Mouse (Mus musculus) heart, postnatal 0 days (tissue): ENCODE measurements at regions not wholly inside any gene's neighbourhood (a gene's known extent, or its start where the extent isn't known, plus 50 kb on each side); places are given as distances from the start of the nearest gene placed in this dataset.

ENCODE experiments used
- ATAC-seq: fragments of 200-750 bp; cut with Nextera tagmentation; 2 replicates; pipeline ENCODE4 v1.8.0; 2017; ENCODE audit warnings: low read depth, moderate number of reproducible peaks, moderate library complexity; ENCODE audit not compliant: insufficient read depth
- DNase-seq: peaks from one replicate; pipeline ENCODE4 v3.0.0-alpha.2; 2016; ENCODE audit warnings: low spot score
- H3K27ac ChIP-seq: fragments of 300-500 bp; sonication (generic); 2 replicates; pipeline ENCODE4 v1.5.1; 2014; ENCODE audit warnings: low read depth, mild to moderate bottlenecking
- H3K27me3 ChIP-seq: fragments of 300-500 bp; sonication (generic); 2 replicates; pipeline ENCODE4 v1.6.1; 2014; ENCODE audit warnings: low read length, mixed read lengths; ENCODE audit not compliant: control insufficient read depth, insufficient read depth
- H3K36me3 ChIP-seq: fragments of 300-500 bp; sonication (generic); replicated peaks from 2 replicates; pipeline ENCODE4 v1.6.1; 2014; ENCODE audit warnings: low read length, mixed read lengths; ENCODE audit not compliant: control insufficient read depth, insufficient read depth
- H3K4me1 ChIP-seq: fragments of 300-500 bp; sonication (generic); 2 replicates; pipeline ENCODE4 v1.6.1; 2014; ENCODE audit warnings: antibody characterized with exemption; ENCODE audit not compliant: control insufficient read depth, insufficient read depth
- H3K4me2 ChIP-seq: fragments of 300-500 bp; sonication (generic); 2 replicates; pipeline ENCODE4 v1.6.1; 2014; ENCODE audit warnings: low read depth, mild to moderate bottlenecking, low read length, moderate library complexity
- H3K4me3 ChIP-seq: fragments of 300-500 bp; sonication (generic); 2 replicates; pipeline ENCODE4 v1.5.1; 2014; ENCODE audit warnings: low read depth, low read length
- H3K9ac ChIP-seq: fragments of 300-500 bp; sonication (generic); replicated peaks from 2 replicates; pipeline ENCODE4 v1.6.1; 2014; ENCODE audit warnings: low read depth, low read length, mixed read lengths
- H3K9me3 ChIP-seq: fragments of 300-500 bp; sonication (generic); replicated peaks from 2 replicates; pipeline ENCODE4 v1.6.1; 2016; ENCODE audit warnings: low read length; ENCODE audit not compliant: control insufficient read depth
- CTCF ChIP-seq: IDR thresholded peaks from 2 replicates; pipeline ENCODE4 v1.5.1; 2016; ENCODE audit warnings: antibody characterized with exemption, control low read depth, low read depth
- EP300 ChIP-seq: IDR thresholded peaks from 2 replicates; pipeline ENCODE4 v1.6.1; 2016; ENCODE audit warnings: antibody characterized with exemption, low read depth
- WGBS: fragments of 180-500 bp; shearing (Covaris S2); extraction: QIAGEN DNeasy Blood & Tissue Kit; methylation state at CpG from one replicate; pipeline ENCODE4 v1.1.7; 2014; 5-methylcytosine and 5-hydroxymethylcytosine counted together

- H3K9me3 ChIP-seq = no peaks in the 10 kb centered on the region
- H3K4me2 ChIP-seq = no peak overlapping the region
- H3K4me3 ChIP-seq = no peak overlapping the region
- DNase-seq = no peak
- H3K27me3 ChIP-seq = no peaks in the 10 kb centered on the region
- H3K27ac ChIP-seq = peak overlapping the region; percentile 44
- H3K9ac ChIP-seq = 0 out of 2 replicates have a peak overlapping the region, but pooled peaks have one; percentile 1
- no peak for ATAC-seq
- H3K36me3 ChIP-seq = no peaks in the 10 kb centered on the region
- WGBS = 50% methylated on average over 17 of the region's 17 CpGs
- no peak for TF ChIP-seq EP300
- no peak for TF ChIP-seq CTCF
- peaks cover 6% of the 10 kb centered on the region for H3K4me1 ChIP-seq
Measured at GRCm38 (mm10) chr5:64595751-64596344, 207.3 kb upstream of the Klf3 start.

- 73% methylated on average over 7 of the region's 7 CpGs for WGBS
- Histone ChIP-seq H3K4me3 (no peak overlapping the region), H3K4me1 (peaks cover 7% of the 10 kb centered on the region), H3K9me3 (no peaks in the 10 kb centered on the region), H3K36me3 (no peaks in the 10 kb centered on the region), H3K27ac (no peak overlapping the region), H3K9ac (no peak overlapping the region), H3K27me3 (no peaks in the 10 kb centered on the region), H3K4me2 (no peak overlapping the region)
- TF ChIP-seq EP300 = no peak
- no peak for TF ChIP-seq CTCF
- ATAC-seq (no peak), DNase-seq (no peak)
Measured at GRCm38 (mm10) chr5:64597021-64597420, 206.2 kb upstream of the Klf3 start.

GRCm38 (mm10) chr5:64597451-64597850, 205.7 kb upstream of the Klf3 start:
- no peak overlapping the region for H3K27ac ChIP-seq
- H3K27me3 ChIP-seq = no peaks in the 10 kb centered on the region
- peaks cover 7% of the 10 kb centered on the region for H3K4me1 ChIP-seq
- no peak overlapping the region for H3K4me2 ChIP-seq
- WGBS = 88% methylated on average over 3 of the region's 3 CpGs
- no peak for TF ChIP-seq EP300
- no peak for TF ChIP-seq CTCF
- ATAC-seq (no peak), DNase-seq (no peak)
- no peak overlapping the region for H3K4me3 ChIP-seq
- no peaks in the 10 kb centered on the region for H3K36me3 ChIP-seq
- H3K9me3 ChIP-seq = no peaks in the 10 kb centered on the region
- H3K9ac ChIP-seq = no peak overlapping the region

- no peaks in the 10 kb centered on the region for H3K9me3 ChIP-seq
- 29% methylated on average over 3 of the region's 3 CpGs for WGBS
- H3K9ac ChIP-seq = no peak overlapping the region
- ATAC-seq = no peak
- no peaks in the 10 kb centered on the region for H3K27me3 ChIP-seq
- TF ChIP-seq EP300 (no peak), CTCF (no peak)
- peaks cover 7% of the 10 kb centered on the region for H3K4me1 ChIP-seq
- no peak for DNase-seq
- no peaks in the 10 kb centered on the region for H3K36me3 ChIP-seq
- no peak overlapping the region for H3K4me2 ChIP-seq
- H3K4me3 ChIP-seq = no peak overlapping the region
- peak overlapping the region; percentile 87; the same call in 1 of the 2 replicates for H3K27ac ChIP-seq
Measured at GRCm38 (mm10) chr5:64598606-64599005, 204.6 kb upstream of the Klf3 start.

GRCm38 (mm10) chr5:64599015-64599414, 204.2 kb upstream of the Klf3 start:
- no peaks in the 10 kb centered on the region for H3K9me3 ChIP-seq
- 66% methylated on average over 3 of the region's 3 CpGs for WGBS
- no peak for ATAC-seq
- H3K4me1 ChIP-seq = peaks cover 7% of the 10 kb centered on the region
- DNase-seq = no peak
- no peak overlapping the region for H3K9ac ChIP-seq
- H3K36me3 ChIP-seq = no peaks in the 10 kb centered on the region
- no peaks in the 10 kb centered on the region for H3K27me3 ChIP-seq
- H3K4me2 ChIP-seq = no peak overlapping the region
- no peak overlapping the region for H3K4me3 ChIP-seq
- TF ChIP-seq CTCF = no peak
- 0 out of 2 replicates have a peak, but pooled peaks have one; percentile 20 for TF ChIP-seq EP300
- peak overlapping the region; percentile 87 for H3K27ac ChIP-seq

- no peaks in the 10 kb centered on the region for H3K27me3 ChIP-seq
- DNase-seq (peak; percentile 55), ATAC-seq (peak; percentile 59)
- TF ChIP-seq CTCF (no peak), EP300 (no peak)
- peak overlapping the region; percentile 22; the same call in 1 of the 2 replicates for H3K9ac ChIP-seq
- H3K27ac ChIP-seq = peak overlapping the region; percentile 87
- no peaks in the 10 kb centered on the region for H3K36me3 ChIP-seq
- 12% methylated on average over 13 of the region's 13 CpGs for WGBS
- H3K9me3 ChIP-seq = no peaks in the 10 kb centered on the region
- H3K4me1 ChIP-seq = peaks cover 7% of the 10 kb centered on the region
- H3K4me3 ChIP-seq = peak overlapping the region; percentile 32
- H3K4me2 ChIP-seq = peak overlapping the region; percentile 47
Measured at GRCm38 (mm10) chr5:64599865-64600288, 203.3 kb upstream of the Klf3 start.
